Mouse (Mus musculus): ENCODE data around the gene Itfg2. TPM values are rescaled to one million over a fixed set of nuclear protein-coding genes. Genes with fewer than 3 reads are reported as not detected.

The Itfg2 gene
- 28.4 and 35.6 TPM in 2 replicates for polyA plus RNA-seq (2015; fragmentation: Nextera tagmentation; extraction: Ambion mirVana)

GRCm38 (mm10) chr6:128424269-128425019 is at the start of gene Itfg2:
TSS of gene Itfg2 (minus strand) at chr6:128424931.
- no peaks in the 10 kb centered on the region for H3K27me3 ChIP-seq (ENCODE audit: control insufficient read depth, insufficient read depth, low read length)
- peak within 1 kb of the TSS; percentile 74 for H3K9ac ChIP-seq (ENCODE audit: low read length)
- H3K27ac ChIP-seq (ENCODE audit: low read length) = peak within 1 kb of the TSS; percentile 88
- peak; percentile 97 for ATAC-seq (replicated peaks; ENCODE audit: extremely low read depth, insufficient read depth, low FRiP score)
- H3K36me3 ChIP-seq (ENCODE audit: control insufficient read depth, insufficient read depth) = peaks cover 13% of the 10 kb centered on the region
- H3K4me2 ChIP-seq (ENCODE audit: low read depth, low read length) = peak within 1 kb of the TSS; percentile 77
- peaks cover 4% of the 10 kb centered on the region; the same call in 1 of the 2 replicates for H3K4me1 ChIP-seq (ENCODE audit: control insufficient read depth, insufficient read depth, low read length)
- under 1% methylated on average over 42 of the region's 42 CpGs for WGBS
- H3K4me3 ChIP-seq (ENCODE audit: low read length) = peak within 1 kb of the TSS; percentile 76
- H3K9me3 ChIP-seq (replicated peaks; ENCODE audit: control insufficient read depth, low read length) = no peaks in the 10 kb centered on the region

- no peaks in the 10 kb centered on the region for H3K4me1 ChIP-seq (ENCODE audit: control insufficient read depth, insufficient read depth, low read length)
- no peak overlapping the region for H3K4me2 ChIP-seq (ENCODE audit: low read depth, low read length)
- H3K9me3 ChIP-seq (replicated peaks; ENCODE audit: control insufficient read depth, low read length) = no peaks in the 10 kb centered on the region; the same call in 1 of the 2 replicates
- no peak for ATAC-seq (replicated peaks; ENCODE audit: extremely low read depth, insufficient read depth, low FRiP score)
- no peak overlapping the region for H3K27ac ChIP-seq (ENCODE audit: low read length)
- no peak overlapping the region for H3K4me3 ChIP-seq (ENCODE audit: low read length)
- H3K27me3 ChIP-seq (ENCODE audit: control insufficient read depth, insufficient read depth, low read length) = no peaks in the 10 kb centered on the region
- H3K9ac ChIP-seq (ENCODE audit: low read length) = no peak overlapping the region
- no peaks in the 10 kb centered on the region for H3K36me3 ChIP-seq (ENCODE audit: control insufficient read depth, insufficient read depth)
- 76% methylated on average over 6 of the region's 6 CpGs for WGBS
These were observed 49.4 kb upstream of the Itfg2 start for GRCm38 (mm10) chr6:128474112-128474511.

DNA sequence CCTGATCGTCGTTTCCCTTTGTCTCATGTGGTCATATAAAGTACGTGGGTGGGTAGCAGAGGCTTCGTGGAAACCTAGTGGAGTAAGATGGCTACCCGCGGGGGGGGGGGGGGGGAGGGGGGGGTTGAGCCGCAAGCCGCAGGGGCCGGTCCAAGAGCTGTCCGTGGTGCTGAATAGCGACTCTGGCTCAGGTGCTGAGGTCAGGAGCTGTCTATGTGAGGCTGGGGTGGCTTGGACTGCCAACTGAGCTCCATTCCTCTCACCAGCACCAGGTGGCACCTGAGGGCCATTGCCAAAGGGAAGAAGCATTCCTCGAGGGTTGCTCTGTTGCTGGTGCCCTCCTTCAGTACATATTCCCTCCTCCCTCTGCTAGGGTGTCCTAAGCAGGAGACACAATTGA is 44.7 kb upstream of the Itfg2 start:
- no peak overlapping the region for H3K9ac ChIP-seq (ENCODE audit: low read length)
- H3K9me3 ChIP-seq (replicated peaks; ENCODE audit: control insufficient read depth, low read length) = no peaks in the 10 kb centered on the region
- no peak for ATAC-seq (replicated peaks; ENCODE audit: extremely low read depth, insufficient read depth, low FRiP score)
- H3K27ac ChIP-seq (ENCODE audit: low read length) = no peak overlapping the region
- WGBS = 3% methylated on average over 12 of the region's 12 CpGs
- H3K4me3 ChIP-seq (ENCODE audit: low read length) = peak overlapping the region; percentile 3; the same call in 1 of the 2 replicates
- peak overlapping the region; percentile 45 for H3K4me2 ChIP-seq (ENCODE audit: low read depth, low read length)
- H3K36me3 ChIP-seq (ENCODE audit: control insufficient read depth, insufficient read depth) = no peaks in the 10 kb centered on the region
- no peaks in the 10 kb centered on the region for H3K4me1 ChIP-seq (ENCODE audit: control insufficient read depth, insufficient read depth, low read length)
- no peaks in the 10 kb centered on the region for H3K27me3 ChIP-seq (ENCODE audit: control insufficient read depth, insufficient read depth, low read length)

- Histone ChIP-seq H3K4me3 (ENCODE audit: low read length) (no peak overlapping the region), H3K4me2 (ENCODE audit: low read depth, low read length) (no peak overlapping the region), H3K9ac (ENCODE audit: low read length) (no peak overlapping the region), H3K27ac (ENCODE audit: low read length) (no peak overlapping the region), H3K4me1 (ENCODE audit: control insufficient read depth, insufficient read depth, low read length) (no peaks in the 10 kb centered on the region), H3K36me3 (ENCODE audit: control insufficient read depth, insufficient read depth) (no peaks in the 10 kb centered on the region), H3K27me3 (ENCODE audit: control insufficient read depth, insufficient read depth, low read length) (no peaks in the 10 kb centered on the region), H3K9me3 (replicated peaks; ENCODE audit: control insufficient read depth, low read length) (no peaks in the 10 kb centered on the region)
- WGBS = 49% methylated on average over 2 of the region's 2 CpGs
- no peak for ATAC-seq (replicated peaks; ENCODE audit: extremely low read depth, insufficient read depth, low FRiP score)
These were observed 42.6 kb upstream of the Itfg2 start for GRCm38 (mm10) chr6:128467298-128467697.

DNA sequence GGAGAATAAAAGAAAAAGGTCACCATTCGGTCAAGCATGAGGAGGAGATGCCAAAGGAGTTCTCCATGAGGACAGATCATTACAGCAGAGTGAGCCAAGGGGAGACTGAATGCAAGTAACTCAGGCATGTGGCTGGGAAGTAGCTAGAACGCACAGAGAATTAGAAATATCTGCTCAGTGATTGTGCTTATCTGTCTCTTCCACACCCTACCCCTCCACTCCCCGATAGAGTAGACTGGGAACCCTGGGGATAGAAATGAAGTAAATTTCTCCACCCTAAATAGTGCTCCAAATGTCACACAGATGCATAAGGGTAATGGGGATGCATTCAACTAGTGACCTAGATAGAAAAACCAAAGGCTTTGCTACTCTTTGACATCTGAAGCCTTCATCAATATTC is 41.8 kb upstream of the Itfg2 start:
- no peaks in the 10 kb centered on the region for H3K27me3 ChIP-seq (ENCODE audit: control insufficient read depth, insufficient read depth, low read length)
- no peak for ATAC-seq (replicated peaks; ENCODE audit: extremely low read depth, insufficient read depth, low FRiP score)
- no peaks in the 10 kb centered on the region for H3K9me3 ChIP-seq (replicated peaks; ENCODE audit: control insufficient read depth, low read length)
- no peak overlapping the region for H3K27ac ChIP-seq (ENCODE audit: low read length)
- no peak overlapping the region for H3K9ac ChIP-seq (ENCODE audit: low read length)
- H3K4me1 ChIP-seq (ENCODE audit: control insufficient read depth, insufficient read depth, low read length) = no peaks in the 10 kb centered on the region
- H3K36me3 ChIP-seq (ENCODE audit: control insufficient read depth, insufficient read depth) = no peaks in the 10 kb centered on the region
- H3K4me3 ChIP-seq (ENCODE audit: low read length) = no peak overlapping the region
- WGBS = 52% methylated on average over 3 of the region's 3 CpGs
- H3K4me2 ChIP-seq (ENCODE audit: low read depth, low read length) = no peak overlapping the region

DNA sequence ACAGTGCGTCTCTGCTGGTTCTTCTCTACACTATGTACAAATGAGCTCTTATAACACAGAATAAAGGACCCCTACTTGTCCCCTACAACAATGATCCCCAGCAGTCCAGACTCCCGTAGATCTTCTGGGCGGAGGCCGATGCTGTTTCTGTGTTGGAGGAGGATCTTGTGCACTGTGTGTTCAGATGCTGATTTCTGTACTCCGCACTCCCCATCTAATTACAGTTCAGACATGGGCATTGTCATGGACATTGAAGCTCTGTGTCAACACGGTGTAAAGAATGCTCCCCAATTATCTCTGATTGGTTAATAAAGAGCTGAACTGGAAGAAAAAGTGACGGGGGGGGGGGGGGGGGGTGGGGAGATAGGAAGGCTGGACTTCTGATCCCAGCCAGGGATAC is 41.3 kb upstream of the Itfg2 start:
- H3K9me3 ChIP-seq (replicated peaks; ENCODE audit: control insufficient read depth, low read length) = no peaks in the 10 kb centered on the region
- ATAC-seq (replicated peaks; ENCODE audit: extremely low read depth, insufficient read depth, low FRiP score) = no peak
- no peak overlapping the region for H3K4me3 ChIP-seq (ENCODE audit: low read length)
- no peaks in the 10 kb centered on the region for H3K4me1 ChIP-seq (ENCODE audit: control insufficient read depth, insufficient read depth, low read length)
- no peak overlapping the region for H3K9ac ChIP-seq (ENCODE audit: low read length)
- WGBS = 61% methylated on average over 7 of the region's 7 CpGs
- H3K27me3 ChIP-seq (ENCODE audit: control insufficient read depth, insufficient read depth, low read length) = no peaks in the 10 kb centered on the region
- H3K4me2 ChIP-seq (ENCODE audit: low read depth, low read length) = no peak overlapping the region
- H3K27ac ChIP-seq (ENCODE audit: low read length) = no peak overlapping the region
- no peaks in the 10 kb centered on the region for H3K36me3 ChIP-seq (ENCODE audit: control insufficient read depth, insufficient read depth)

GRCm38 (mm10) chr6:128464996-128465395 is 40.3 kb upstream of the Itfg2 start:
- Histone ChIP-seq H3K4me3 (ENCODE audit: low read length) (no peak overlapping the region), H3K36me3 (ENCODE audit: control insufficient read depth, insufficient read depth) (no peaks in the 10 kb centered on the region), H3K4me1 (ENCODE audit: control insufficient read depth, insufficient read depth, low read length) (no peaks in the 10 kb centered on the region), H3K9me3 (replicated peaks; ENCODE audit: control insufficient read depth, low read length) (no peaks in the 10 kb centered on the region), H3K27me3 (ENCODE audit: control insufficient read depth, insufficient read depth, low read length) (no peaks in the 10 kb centered on the region), H3K9ac (ENCODE audit: low read length) (no peak overlapping the region), H3K4me2 (ENCODE audit: low read depth, low read length) (no peak overlapping the region), H3K27ac (ENCODE audit: low read length) (no peak overlapping the region)
- 74% methylated on average over 4 of the region's 4 CpGs for whole genome bisulfite sequencing
- ATAC-seq (replicated peaks; ENCODE audit: extremely low read depth, insufficient read depth, low FRiP score) = no peak

GRCm38 (mm10) chr6:128461606-128462005 is 36.9 kb upstream of the Itfg2 start:
- H3K4me1 ChIP-seq (ENCODE audit: control insufficient read depth, insufficient read depth, low read length) = no peaks in the 10 kb centered on the region
- no peak overlapping the region for H3K4me3 ChIP-seq (ENCODE audit: low read length)
- H3K27me3 ChIP-seq (ENCODE audit: control insufficient read depth, insufficient read depth, low read length) = no peaks in the 10 kb centered on the region
- no peak overlapping the region for H3K27ac ChIP-seq (ENCODE audit: low read length)
- no peak overlapping the region for H3K9ac ChIP-seq (ENCODE audit: low read length)
- no peak overlapping the region for H3K4me2 ChIP-seq (ENCODE audit: low read depth, low read length)
- no peaks in the 10 kb centered on the region for H3K36me3 ChIP-seq (ENCODE audit: control insufficient read depth, insufficient read depth)
- no peak for ATAC-seq (replicated peaks; ENCODE audit: extremely low read depth, insufficient read depth, low FRiP score)
- no peaks in the 10 kb centered on the region for H3K9me3 ChIP-seq (replicated peaks; ENCODE audit: control insufficient read depth, low read length)

DNA sequence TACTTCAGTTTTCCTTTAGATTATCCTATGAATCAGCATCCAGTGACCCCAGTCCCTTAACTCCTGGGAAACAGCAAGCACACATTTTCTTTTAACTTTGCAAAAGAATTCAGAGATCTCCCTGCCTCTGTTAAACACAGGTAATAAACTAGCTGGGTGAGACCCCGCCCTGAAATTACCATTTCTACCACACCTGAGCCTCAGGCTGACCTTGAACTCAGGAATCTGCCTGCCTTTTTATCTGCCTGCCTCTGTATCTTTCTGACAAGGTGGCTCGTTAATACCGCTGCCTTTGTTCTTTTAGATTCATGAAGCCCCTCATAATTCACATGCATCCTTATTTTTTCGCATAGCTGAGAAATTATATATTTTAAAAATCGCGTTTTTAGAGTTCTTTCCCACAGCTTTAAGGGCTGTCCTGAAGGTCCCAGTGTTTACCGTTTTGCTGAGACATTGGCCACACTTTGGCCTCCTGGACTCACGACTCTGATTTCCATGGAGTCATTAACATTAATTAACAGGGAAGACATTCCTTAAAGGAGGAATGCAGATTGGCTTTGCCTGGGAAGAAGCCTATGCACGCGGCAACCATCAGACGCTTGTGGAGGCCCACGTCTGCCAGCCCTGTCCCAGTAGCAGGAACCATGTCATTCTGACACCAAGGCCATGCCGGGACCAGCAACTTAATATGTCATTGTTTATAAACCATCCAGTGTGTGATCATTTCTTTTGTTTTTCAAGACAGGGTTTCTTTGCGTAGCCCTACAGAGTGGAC is 36.2 kb upstream of the Itfg2 start:
- no peak for ATAC-seq (replicated peaks; ENCODE audit: extremely low read depth, insufficient read depth, low FRiP score)
- Histone ChIP-seq H3K27ac (ENCODE audit: low read length) (no peak overlapping the region), H3K4me1 (ENCODE audit: control insufficient read depth, insufficient read depth, low read length) (no peaks in the 10 kb centered on the region), H3K27me3 (ENCODE audit: control insufficient read depth, insufficient read depth, low read length) (no peaks in the 10 kb centered on the region), H3K9ac (ENCODE audit: low read length) (no peak overlapping the region), H3K36me3 (ENCODE audit: control insufficient read depth, insufficient read depth) (no peaks in the 10 kb centered on the region), H3K4me3 (ENCODE audit: low read length) (no peak overlapping the region), H3K4me2 (ENCODE audit: low read depth, low read length) (no peak overlapping the region), H3K9me3 (replicated peaks; ENCODE audit: control insufficient read depth, low read length) (no peaks in the 10 kb centered on the region)
- WGBS = 75% methylated on average over 14 of the region's 14 CpGs
